ENCODE assay signal across 10 mouse cellular contexts in genomic region chr13:23537006-23537710, GRCm38 (mm10). TPM values are rescaled to one million over a fixed set of nuclear protein-coding genes. Genes with fewer than 3 reads are reported as not detected.
DNase-seq lines count a peak whose midpoint lies in the region; ATAC-seq and TF ChIP-seq lines count a peak whose summit lies in the region.
"Had no signal": no experiment of that assay in that cellular context is flagged by ENCODE, and none has a peak within 500 bp of the region (broad histone marks: within the 10 kb centered on the region; RNA-seq: fewer than 3 reads in every experiment).

No protein-coding gene starts in this region.

- no peaks in the 10 kb centered on the region for H3K9me3 ChIP-seq in heart, embryonic 10.5 days
- no peaks in the 10 kb centered on the region for H3K9me3 ChIP-seq in neural tube, embryonic 12.5 days
- no peaks in the 10 kb centered on the region for H3K9me3 ChIP-seq in intestine, postnatal 0 days (ENCODE audit: control insufficient read depth)

- H3K27ac ChIP-seq in heart, embryonic 10.5 days = no peak overlapping the region
- no peak overlapping the region for H3K27ac ChIP-seq in neural tube, embryonic 12.5 days
- H3K27ac ChIP-seq in intestine, postnatal 0 days (ENCODE audit: low read depth, low read length) = no peak overlapping the region

- no peaks in the 10 kb centered on the region for H3K36me3 ChIP-seq in heart, embryonic 10.5 days
- no peaks in the 10 kb centered on the region for H3K36me3 ChIP-seq in neural tube, embryonic 12.5 days
- no peaks in the 10 kb centered on the region for H3K36me3 ChIP-seq in intestine, postnatal 0 days (ENCODE audit: control insufficient read depth, insufficient read depth)

- H3K9ac ChIP-seq in neural tube, embryonic 12.5 days = no peak overlapping the region
- no peak overlapping the region for H3K9ac ChIP-seq in intestine, postnatal 0 days (ENCODE audit: low read depth, low read length)

- peaks cover 27% of the 10 kb centered on the region for H3K4me1 ChIP-seq in heart, embryonic 10.5 days
- H3K4me1 ChIP-seq in neural tube, embryonic 12.5 days = peaks cover 22% of the 10 kb centered on the region
- peaks cover 3% of the 10 kb centered on the region; the same call in 1 of the 2 replicates for H3K4me1 ChIP-seq in intestine, postnatal 0 days (replicated peaks; ENCODE audit: control insufficient read depth, insufficient read depth, low read length)

- peak overlapping the region; percentile 67 for H3K4me3 ChIP-seq in heart, embryonic 10.5 days
- H3K4me3 ChIP-seq in neural tube, embryonic 12.5 days = no peak overlapping the region
- no peak overlapping the region for H3K4me3 ChIP-seq in intestine, postnatal 0 days (ENCODE audit: low read depth, low read length)

- intact Hi-C loops in heart, postnatal 10 days (cut with DNase I) = loop anchor here (10.0 kb wide), 1 partner anchor 208 kb away; the partner anchor contains the start of genes Hist1h2bb and Hist1h3c
- intact Hi-C loops in left cerebral cortex, postnatal 10 days (cut with DNase I) = no loop called here

- ATAC-seq in neural tube, embryonic 12.5 days (ENCODE audit: low FRiP score, low read depth) = no peak
- no peak for ATAC-seq in intestine, postnatal 0 days

- H3K4me2 ChIP-seq in neural tube, embryonic 12.5 days (replicated peaks) = peak overlapping the region; percentile 70
- H3K4me2 ChIP-seq in intestine, postnatal 0 days (replicated peaks; ENCODE audit: low read depth) = peak overlapping the region; percentile 82; the same call in 1 of the 2 replicates

- no peaks in the 10 kb centered on the region for H3K27me3 ChIP-seq in heart, embryonic 10.5 days (ENCODE audit: insufficient read depth, poor library complexity, severe bottlenecking)
- H3K27me3 ChIP-seq in neural tube, embryonic 12.5 days (replicated peaks) = no peaks in the 10 kb centered on the region
- no peaks in the 10 kb centered on the region for H3K27me3 ChIP-seq in intestine, postnatal 0 days (replicated peaks; ENCODE audit: control insufficient read depth, insufficient read depth, low read length)

- WGBS in heart, embryonic 10.5 days = 81% methylated on average over 3 of the region's 3 CpGs
- whole genome bisulfite sequencing in neural tube, embryonic 12.5 days = 77% methylated on average over 3 of the region's 3 CpGs
- 65% methylated on average over 3 of the region's 3 CpGs for WGBS in intestine, postnatal 0 days

- TF ChIP-seq CTCF in intestine, postnatal 0 days (IDR thresholded peaks at IDR 0.05; ENCODE audit: low read depth) = no peak

- DNase-seq in heart, embryonic 10.5 days (ENCODE audit: low spot score) = no peak
- DNase-seq in heart, postnatal 10 days = no peak
- no peak for DNase-seq in neural tube, embryonic 10.5 days (ENCODE audit: extremely low spot score, low spot score)
- DNase-seq in adrenal gland, postnatal 4 days (ENCODE audit: low spot score in 2 of 2) = no peak
- no peak for DNase-seq in left cerebral cortex, postnatal 10 days (ENCODE audit: extremely low spot score in 1 of 2, low spot score in 2 of 2)
- no peak for DNase-seq in lung, postnatal 10 days
- DNase-seq: adrenal gland, postnatal 10 days; kidney, postnatal 4 days had no signal

RNA-seq across cellular contexts. Expression of gene Hist1h3g, which starts 1.9 kb away (rescaled TPM):
- 3.2 and 3.5 TPM in 2 replicates for polyA plus RNA-seq in heart, embryonic 10.5 days (2016; fragmentation: Nextera tagmentation; extraction: Ambion mirVana)
- 10 to 100 TPM; 45.9 to 66.2 TPM for total RNA-seq in heart, postnatal 10 days (2021)
- 3.0 and 5.4 TPM in 2 replicates for polyA plus RNA-seq in neural tube, embryonic 12.5 days (2016; fragmentation: Nextera tagmentation; extraction: Ambion mirVana)
- 1.2 and 2.1 TPM in 2 replicates for polyA plus RNA-seq in intestine, postnatal 0 days (2015; fragmentation: Nextera tagmentation; extraction: Ambion mirVana)
- 100 to 1,000 TPM; 144 to 196 TPM for total RNA-seq in adrenal gland, postnatal 4 days (2021)
- total RNA-seq in left cerebral cortex, postnatal 10 days (2021) = 10 to 100 TPM in 1 of 2 experiments, 1 to 10 TPM in 1; 9.7 to 10.4 TPM

RNA-seq across cellular contexts. Expression of gene Hist1h2af, which starts 3.5 kb away (rescaled TPM):
- polyA plus RNA-seq in heart, embryonic 10.5 days (2016; fragmentation: Nextera tagmentation; extraction: Ambion mirVana) = 1.7 and 4.9 TPM in 2 replicates
- total RNA-seq in heart, postnatal 10 days (2021) = 100 to 1,000 TPM; 171 to 245 TPM
- 2.7 and 5.6 TPM in 2 replicates for polyA plus RNA-seq in neural tube, embryonic 12.5 days (2016; fragmentation: Nextera tagmentation; extraction: Ambion mirVana)
- 2.7 and 3.0 TPM in 2 replicates for polyA plus RNA-seq in intestine, postnatal 0 days (2015; fragmentation: Nextera tagmentation; extraction: Ambion mirVana)
- 100 to 1,000 TPM; 512 to 538 TPM for total RNA-seq in adrenal gland, postnatal 4 days (2021)
- total RNA-seq in left cerebral cortex, postnatal 10 days (2021) = 10 to 100 TPM; 27.0 to 28.3 TPM

RNA-seq across cellular contexts. Expression of gene Hist1h2bh, which starts 6.0 kb away (rescaled TPM):
- polyA plus RNA-seq in heart, embryonic 10.5 days (2016; fragmentation: Nextera tagmentation; extraction: Ambion mirVana) = 0.22 and 0.73 TPM in 2 replicates
- 10 to 100 TPM in 1 of 2 experiments, 1 to 10 TPM in 1; 9.2 to 11.2 TPM for total RNA-seq in heart, postnatal 10 days (2021)
- 0.63 TPM in 2 replicates for polyA plus RNA-seq in neural tube, embryonic 12.5 days (2016; fragmentation: Nextera tagmentation; extraction: Ambion mirVana)
- 0.18 and 0.23 TPM in 2 replicates for polyA plus RNA-seq in intestine, postnatal 0 days (2015; fragmentation: Nextera tagmentation; extraction: Ambion mirVana)
- 10 to 100 TPM; 29.4 to 38.7 TPM for total RNA-seq in adrenal gland, postnatal 4 days (2021)
- 1 to 10 TPM; 1.4 to 1.7 TPM for total RNA-seq in left cerebral cortex, postnatal 10 days (2021)

RNA-seq across cellular contexts. Expression of gene Hist1h4h, which starts 6.3 kb away (rescaled TPM):
- polyA plus RNA-seq in heart, embryonic 10.5 days (2016; fragmentation: Nextera tagmentation; extraction: Ambion mirVana) = 2.5 and 2.8 TPM in 2 replicates
- total RNA-seq in heart, postnatal 10 days (2021) = 100 to 1,000 TPM; 743 to 812 TPM
- 4.6 and 6.6 TPM in 2 replicates for polyA plus RNA-seq in neural tube, embryonic 12.5 days (2016; fragmentation: Nextera tagmentation; extraction: Ambion mirVana)
- 6.1 and 8.1 TPM in 2 replicates for polyA plus RNA-seq in intestine, postnatal 0 days (2015; fragmentation: Nextera tagmentation; extraction: Ambion mirVana)
- total RNA-seq in adrenal gland, postnatal 4 days (2021) = 1,000 to 10,000 TPM; 1,239 to 1,302 TPM
- total RNA-seq in left cerebral cortex, postnatal 10 days (2021) = 100 to 1,000 TPM; 265 to 270 TPM

RNA-seq across cellular contexts. Expression of gene Hist1h3f, which starts 6.7 kb away (rescaled TPM):
- 0.31 and 0.99 TPM in 2 replicates for polyA plus RNA-seq in heart, embryonic 10.5 days (2016; fragmentation: Nextera tagmentation; extraction: Ambion mirVana)
- total RNA-seq in heart, postnatal 10 days (2021) = 10 to 100 TPM; 52.6 to 63.4 TPM
- 0.60 and 0.63 TPM in 2 replicates for polyA plus RNA-seq in neural tube, embryonic 12.5 days (2016; fragmentation: Nextera tagmentation; extraction: Ambion mirVana)
- polyA plus RNA-seq in intestine, postnatal 0 days (2015; fragmentation: Nextera tagmentation; extraction: Ambion mirVana) = 0.37 TPM in 1 of 2 replicates, not detected in the other
- 100 to 1,000 TPM; 150 to 177 TPM for total RNA-seq in adrenal gland, postnatal 4 days (2021)
- 10 to 100 TPM; 22.6 to 23.0 TPM for total RNA-seq in left cerebral cortex, postnatal 10 days (2021)

Comparison
In these comparisons a context has a peak if more than half of its experiments do, and no peak if none do; other contexts are left out.
1. RNA of gene Hist1h3g, which starts 1.9 kb away (total RNA-seq): 144 to 196 TPM in adrenal gland, postnatal 4 days and 45.9 to 66.2 TPM in heart, postnatal 10 days; 9.7 to 10.4 TPM in left cerebral cortex, postnatal 10 days; every median in the first group is over 4 times any median in the second.
2. RNA of gene Hist1h2af, which starts 3.5 kb away (total RNA-seq): 512 to 538 TPM in adrenal gland, postnatal 4 days and 171 to 245 TPM in heart, postnatal 10 days; 27.0 to 28.3 TPM in left cerebral cortex, postnatal 10 days; every median in the first group is over 4 times any median in the second.